Mouse (Mus musculus) bone marrow macrophage, adult 2 months (primary cell): ENCODE results near the gene Hivep2. TPM values are rescaled to one million over a fixed set of nuclear protein-coding genes. Genes with fewer than 3 reads are reported as not detected.

Source experiments
- H3K27ac ChIP-seq: 2 replicates; pipeline ENCODE4 v1.5.1; 2012; ENCODE audit warnings: low read depth, low read length; ENCODE audit not compliant: insufficient read depth
- H3K4me1 ChIP-seq: 2 replicates; pipeline ENCODE4 v1.6.1; 2012; ENCODE audit warnings: low read length; ENCODE audit not compliant: control insufficient read depth, insufficient read depth
- H3K4me3 ChIP-seq: 2 replicates; pipeline ENCODE4 v1.5.1; 2012; ENCODE audit warnings: mild to moderate bottlenecking, low read length, moderate library complexity; ENCODE audit not compliant: insufficient read depth
- CTCF ChIP-seq: IDR thresholded peaks from 2 replicates; pipeline ENCODE4 v1.5.1; 2012; ENCODE audit warnings: low read depth, mild to moderate bottlenecking, low read length, moderate library complexity
- POLR2A ChIP-seq: IDR thresholded peaks from 2 replicates; pipeline ENCODE4 v1.6.1; 2012; ENCODE audit warnings: mild to moderate bottlenecking, low read depth, low read length, borderline replicate concordance
- polyA plus RNA-seq: library from polyadenylated mRNA; stranded (reverse); fragments of >200 nt; gene quantifications from 2 replicates; pipeline ENCODE4 v1.2.4, GENCODE M21; 2012; ENCODE audit not compliant: missing spikeins, insufficient read depth, insufficient read length

The Hivep2 gene
- polyA plus RNA-seq, 1 experiment, result 1.6 TPM

DNA sequence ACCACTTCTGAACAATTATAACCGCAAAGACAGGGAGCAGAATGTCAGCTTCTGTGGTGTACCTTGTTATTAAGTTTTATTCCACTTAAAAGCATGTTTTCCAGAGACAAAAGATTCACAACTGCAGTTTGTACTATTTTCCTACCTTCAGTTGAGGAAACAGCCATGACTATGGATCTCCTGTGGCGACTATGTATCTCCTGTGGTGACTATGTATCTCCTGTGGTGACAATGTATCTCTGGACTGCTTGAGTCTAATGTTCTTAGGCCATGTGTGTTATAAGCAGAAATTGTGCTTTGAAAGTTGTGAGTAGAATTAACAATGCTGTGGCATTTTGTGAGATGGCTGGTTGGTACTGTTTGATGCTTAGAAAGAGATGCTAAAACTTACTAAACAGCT is 51.5 kb downstream of the Hivep2 start:
- Histone ChIP-seq H3K4me1 (peaks cover 9% of the 10 kb centered on the region), H3K27ac (no peak overlapping the region), H3K4me3 (no peak overlapping the region)
- TF ChIP-seq CTCF, result no peak
- no peak for TF ChIP-seq POLR2A

GRCm38 (mm10) chr10:14017822-14018364 is 52.0 kb downstream of the Hivep2 start:
- TF ChIP-seq POLR2A (no peak), CTCF (no peak)
- Histone ChIP-seq H3K4me3 (peak overlapping the region; percentile 57), H3K4me1 (peaks cover 9% of the 10 kb centered on the region), H3K27ac (no peak overlapping the region)

GRCm38 (mm10) chr10:14018672-14019071 is 52.8 kb downstream of the Hivep2 start:
- H3K27ac ChIP-seq, result no peak overlapping the region
- no peak for TF ChIP-seq POLR2A
- TF ChIP-seq CTCF, result no peak
- no peak overlapping the region for H3K4me3 ChIP-seq
- peaks cover 9% of the 10 kb centered on the region for H3K4me1 ChIP-seq

GRCm38 (mm10) chr10:14019198-14019597 is 53.3 kb downstream of the Hivep2 start:
- Histone ChIP-seq H3K4me3 (no peak overlapping the region), H3K4me1 (peaks cover 9% of the 10 kb centered on the region), H3K27ac (no peak overlapping the region)
- TF ChIP-seq CTCF (no peak), POLR2A (no peak)

DNA sequence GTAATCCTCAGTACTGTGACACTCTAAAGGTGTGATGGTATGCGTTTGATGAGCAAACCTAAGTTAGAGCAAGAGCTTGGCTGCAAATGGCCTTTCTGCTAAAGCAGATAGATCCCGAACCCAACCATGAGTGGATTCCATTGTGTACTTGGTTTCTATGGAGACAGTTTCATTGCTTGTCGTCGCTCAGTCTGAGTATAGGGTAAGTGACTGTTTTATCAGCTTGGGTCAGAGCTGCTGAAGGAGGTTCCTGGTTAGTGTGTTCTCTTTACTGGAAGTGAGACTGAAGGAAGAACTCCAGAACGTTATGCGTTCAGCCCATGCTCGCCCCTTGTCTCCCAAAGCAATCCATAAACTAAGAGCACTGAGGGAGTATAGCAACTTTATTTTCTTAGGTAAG is 54.4 kb downstream of the Hivep2 start:
- no peak for TF ChIP-seq POLR2A
- no peak for TF ChIP-seq CTCF
- no peak overlapping the region for H3K27ac ChIP-seq
- no peak overlapping the region for H3K4me3 ChIP-seq
- peaks cover 9% of the 10 kb centered on the region for H3K4me1 ChIP-seq

DNA sequence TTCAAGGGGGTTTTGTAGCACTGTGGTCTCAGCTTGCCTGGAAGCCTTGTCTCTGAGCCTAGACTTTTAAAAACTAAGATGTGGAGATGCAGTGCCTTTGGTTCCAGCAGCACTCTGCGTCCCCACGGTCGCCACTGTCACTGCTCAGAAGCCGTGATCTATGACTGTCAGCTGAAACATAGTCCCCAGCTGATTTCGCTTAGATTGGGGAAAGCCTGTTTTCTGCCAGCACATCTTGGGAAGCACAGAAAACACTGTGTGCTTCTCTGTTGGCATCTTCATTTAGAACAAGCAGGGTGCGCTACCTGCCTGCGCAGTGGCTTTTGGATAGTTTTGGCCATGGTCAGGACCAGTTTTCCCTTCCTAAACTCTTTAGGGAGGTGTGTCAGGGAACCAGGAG is 59.1 kb downstream of the Hivep2 start:
- H3K27ac ChIP-seq, result no peak overlapping the region
- no peak overlapping the region for H3K4me3 ChIP-seq
- TF ChIP-seq CTCF (no peak), POLR2A (no peak)
- H3K4me1 ChIP-seq, result no peaks in the 10 kb centered on the region

DNA sequence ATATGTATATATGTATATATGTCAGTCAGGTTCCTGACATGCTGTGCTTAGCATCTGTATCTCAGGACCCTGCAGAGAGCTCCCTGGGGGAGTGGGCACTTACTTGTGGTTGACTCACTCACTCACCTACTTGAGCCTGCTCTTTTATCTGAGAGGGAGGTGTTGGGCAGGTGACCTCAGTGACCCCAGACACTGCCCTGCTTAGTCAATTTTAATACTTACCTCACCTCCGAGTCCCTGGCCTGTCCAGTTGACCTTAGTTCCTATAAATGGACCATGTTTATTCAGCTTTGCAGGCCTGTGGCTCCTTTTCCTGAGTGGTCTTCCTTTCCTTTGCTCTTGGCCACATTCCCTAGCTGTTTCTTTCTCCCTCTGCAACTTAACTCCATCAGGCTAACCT is 61.9 kb downstream of the Hivep2 start:
- no peak for TF ChIP-seq CTCF
- no peak for TF ChIP-seq POLR2A
- H3K4me1 ChIP-seq, result no peaks in the 10 kb centered on the region
- no peak overlapping the region for H3K27ac ChIP-seq
- no peak overlapping the region for H3K4me3 ChIP-seq

- Histone ChIP-seq H3K4me1 (no peaks in the 10 kb centered on the region), H3K4me3 (no peak overlapping the region), H3K27ac (no peak overlapping the region)
- TF ChIP-seq POLR2A, result no peak
- no peak for TF ChIP-seq CTCF
Observed at GRCm38 (mm10) chr10:14028956-14029355, 63.1 kb downstream of the Hivep2 start.

DNA sequence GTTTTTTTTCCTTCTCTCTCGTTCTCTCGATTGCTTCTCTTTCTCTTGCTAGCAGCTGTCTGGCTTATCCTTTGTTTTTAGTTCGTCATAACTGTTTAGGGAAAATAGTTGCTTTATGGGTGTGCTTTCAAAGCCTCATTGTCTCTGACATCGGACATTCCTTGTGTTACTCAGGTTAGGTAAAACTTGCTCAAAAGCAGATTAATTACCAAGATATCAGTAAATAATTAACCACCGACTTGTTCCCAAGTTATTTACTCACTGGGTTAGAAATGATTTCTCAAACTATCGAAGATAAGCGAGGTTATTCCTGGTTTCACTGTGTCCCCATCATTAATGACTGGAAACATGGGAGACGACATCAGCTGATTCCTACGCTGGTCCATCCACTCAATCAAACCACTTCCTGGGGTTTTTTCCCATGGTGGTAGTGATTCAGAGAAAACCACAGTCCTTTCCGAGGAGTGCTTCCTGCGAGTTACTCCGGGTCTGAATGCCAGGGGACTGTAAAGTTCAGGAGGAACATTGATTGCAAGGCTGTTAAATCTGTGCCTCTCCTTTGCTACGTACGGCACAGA is 64.7 kb downstream of the Hivep2 start:
- no peak overlapping the region for H3K4me3 ChIP-seq
- peaks cover 6% of the 10 kb centered on the region for H3K4me1 ChIP-seq
- TF ChIP-seq POLR2A (no peak), CTCF (no peak)
- H3K27ac ChIP-seq, result no peak overlapping the region

- Histone ChIP-seq H3K4me1 (peaks cover 8% of the 10 kb centered on the region), H3K27ac (no peak overlapping the region), H3K4me3 (no peak overlapping the region)
- TF ChIP-seq POLR2A, result no peak
- no peak for TF ChIP-seq CTCF
Observed at GRCm38 (mm10) chr10:14032532-14032931, 66.7 kb downstream of the Hivep2 start.

- peaks cover 8% of the 10 kb centered on the region for H3K4me1 ChIP-seq
- TF ChIP-seq POLR2A, result no peak
- no peak for TF ChIP-seq CTCF
- H3K27ac ChIP-seq, result no peak overlapping the region
- H3K4me3 ChIP-seq, result no peak overlapping the region
Observed at GRCm38 (mm10) chr10:14034046-14034445, 68.2 kb downstream of the Hivep2 start.
